Mouse (Mus musculus) cortical plate, adult 2 months (tissue): Measurements from ENCODE around the gene Thbs2. TPM values are rescaled to one million over a fixed set of nuclear protein-coding genes. Genes with fewer than 3 reads are reported as not detected.
A peak's percentile ranks its signal among the peaks of the same experiment; 100 is the strongest.

Experiments
- H3K27ac ChIP-seq: fragments of 200-500 bp; 2 replicates; pipeline ENCODE4 v1.5.1; 2012; ENCODE audit warnings: low read length, control low read depth, inconsistent platforms; ENCODE audit not compliant: insufficient read depth
- H3K4me1 ChIP-seq: fragments of 200-500 bp; 2 replicates; pipeline ENCODE4 v1.6.1; 2011; ENCODE audit warnings: low read length; ENCODE audit not compliant: control insufficient read depth, insufficient read depth
- H3K4me3 ChIP-seq: fragments of 200-500 bp; 2 replicates; pipeline ENCODE4 v1.5.1; 2011; ENCODE audit warnings: mild to moderate bottlenecking, low read length, control low read depth; ENCODE audit not compliant: insufficient read depth
- CTCF ChIP-seq: fragments of 200-500 bp; IDR thresholded peaks from 2 replicates; pipeline ENCODE4 v1.5.1; 2011; ENCODE audit warnings: mild to moderate bottlenecking, control low read depth, low read length; ENCODE audit not compliant: insufficient read depth; ENCODE audit errors: extremely low read depth
- POLR2A ChIP-seq: fragments of 200-500 bp; IDR thresholded peaks from 2 replicates; pipeline ENCODE4 v1.6.1; 2011; ENCODE audit warnings: mild to moderate bottlenecking, low read length, control low read depth; ENCODE audit not compliant: insufficient read depth; ENCODE audit errors: extremely low read depth
- polyA plus RNA-seq: library from polyadenylated mRNA; depleted of rRNA; stranded (reverse); fragments of >200 nt; gene quantifications from 2 replicates; pipeline ENCODE4 v1.2.3, GENCODE M21; 2012

Gene Thbs2
- polyA plus RNA-seq, 1 experiment, result 4.5 TPM

- no peak for TF ChIP-seq CTCF
- no peak for TF ChIP-seq POLR2A
- Histone ChIP-seq H3K27ac (no peak overlapping the region), H3K4me1 (no peaks in the 10 kb centered on the region; the same call in 1 of the 2 replicates), H3K4me3 (no peak overlapping the region)
Measured at GRCm38 (mm10) chr17:14700204-14700603, 6.2 kb upstream of the Thbs2 start.

DNA sequence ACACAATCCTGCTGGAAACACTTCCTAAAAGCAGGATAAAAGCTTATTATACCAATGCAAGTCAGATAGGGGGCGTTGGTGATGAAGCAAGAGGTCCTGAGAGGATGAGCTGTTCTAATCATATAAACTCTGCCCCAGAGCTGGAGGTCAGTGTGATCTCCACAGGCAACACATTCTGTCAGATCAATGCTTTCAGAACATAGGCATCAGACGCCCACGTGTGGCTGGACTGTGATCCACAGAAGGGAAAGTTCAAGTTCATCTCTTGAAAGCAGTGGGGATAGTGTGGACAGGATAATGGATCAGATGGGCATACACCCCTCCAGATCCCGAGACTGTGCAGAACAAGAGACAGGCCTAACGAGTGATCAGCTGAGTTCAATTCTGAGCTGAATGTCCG is 4.2 kb upstream of the Thbs2 start:
- H3K27ac ChIP-seq, result no peak overlapping the region
- no peak overlapping the region for H3K4me3 ChIP-seq
- TF ChIP-seq CTCF (no peak), POLR2A (no peak)
- H3K4me1 ChIP-seq, result no peaks in the 10 kb centered on the region; the same call in 1 of the 2 replicates

DNA sequence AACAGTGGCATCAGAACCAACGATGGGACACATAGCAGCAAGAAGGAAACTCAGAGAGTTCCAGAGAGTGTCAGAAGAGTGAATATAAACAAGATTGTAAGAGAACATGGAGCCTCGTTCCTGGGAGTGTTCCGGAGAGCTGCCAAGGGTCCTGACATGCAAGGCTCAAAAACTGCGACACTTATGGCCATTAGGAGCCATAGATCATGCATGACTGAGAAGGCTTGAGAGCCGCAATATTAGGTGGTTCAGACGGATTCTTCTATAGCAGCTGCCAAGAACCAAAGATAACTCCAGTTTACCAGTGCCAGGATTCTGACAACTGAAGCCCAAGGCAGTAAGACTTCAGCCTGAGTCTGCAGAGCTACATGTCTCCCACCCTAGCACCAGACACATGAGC is 3.1 kb upstream of the Thbs2 start:
- Histone ChIP-seq H3K4me1 (no peaks in the 10 kb centered on the region), H3K27ac (no peak overlapping the region), H3K4me3 (no peak overlapping the region)
- no peak for TF ChIP-seq CTCF
- no peak for TF ChIP-seq POLR2A

DNA sequence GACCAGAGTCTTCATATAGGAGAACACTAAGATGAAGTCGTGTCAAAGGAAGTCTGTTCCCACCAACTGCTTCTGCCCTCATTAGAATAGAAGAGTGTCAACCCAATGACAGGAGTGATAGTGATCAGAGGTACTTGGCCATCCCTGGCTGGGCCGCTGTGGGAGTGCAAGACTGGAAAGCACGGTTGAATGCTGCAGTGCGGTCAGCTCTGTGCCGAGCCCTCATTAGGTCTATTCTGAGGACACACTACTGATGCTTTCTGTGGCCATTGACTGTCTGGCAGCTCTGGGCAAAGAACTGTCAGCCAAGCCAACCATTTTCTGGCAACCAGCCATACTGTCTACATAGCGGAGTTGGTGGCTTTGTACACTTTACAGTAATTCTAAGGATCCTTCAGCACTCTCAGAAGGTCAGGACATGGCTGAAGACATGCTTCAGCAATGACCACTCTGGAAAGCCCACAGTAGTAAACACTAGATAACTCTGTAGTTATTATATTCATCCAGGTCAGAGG is 2.3 kb upstream of the Thbs2 start:
- TF ChIP-seq POLR2A, result no peak
- no peak for TF ChIP-seq CTCF
- no peak overlapping the region for H3K27ac ChIP-seq
- H3K4me3 ChIP-seq, result no peak overlapping the region
- no peaks in the 10 kb centered on the region for H3K4me1 ChIP-seq

DNA sequence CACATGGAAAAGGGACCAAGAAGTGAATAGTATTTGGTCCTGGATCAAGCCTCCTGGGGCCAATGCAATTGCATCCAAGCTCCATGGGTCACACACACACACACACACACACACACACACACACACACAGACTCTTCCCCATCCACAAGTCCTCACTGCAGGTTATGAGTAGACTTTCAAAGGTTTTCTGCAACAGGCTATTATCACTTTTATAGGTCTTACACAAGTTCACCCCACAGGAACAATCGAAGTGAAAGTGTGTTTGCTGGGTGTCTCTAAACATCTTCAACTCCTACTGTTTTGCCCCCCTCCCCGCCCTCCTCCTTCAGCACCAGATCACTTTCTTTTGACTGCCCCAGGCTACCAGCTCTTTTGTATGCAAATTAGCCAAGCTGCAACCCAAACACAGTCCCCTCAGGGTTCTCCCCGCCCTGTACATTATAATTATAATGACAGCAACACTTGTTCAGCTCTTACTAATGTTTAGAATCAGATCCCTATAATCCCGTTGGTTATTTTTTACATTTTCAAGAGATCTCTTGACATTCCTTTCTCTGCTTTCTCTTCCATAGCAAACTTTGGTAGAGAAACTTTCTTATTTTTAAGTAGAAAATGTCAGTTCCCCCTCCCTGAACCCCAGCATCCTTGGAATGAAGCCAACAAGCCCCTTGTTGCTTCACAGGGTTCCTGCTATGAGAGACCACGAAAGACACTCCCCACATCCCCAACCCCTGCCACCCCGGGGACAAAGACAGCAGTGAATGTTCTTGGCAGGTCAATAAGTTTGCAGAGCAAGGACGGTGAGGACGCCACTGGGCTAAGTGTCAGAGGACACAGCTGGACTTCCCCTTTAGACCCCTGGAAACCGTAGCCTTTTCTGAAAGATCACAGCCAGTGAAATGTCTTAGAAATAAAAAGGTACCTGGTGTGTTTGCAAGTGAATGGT is 714 bp downstream of the Thbs2 start:
- Histone ChIP-seq H3K4me1 (no peaks in the 10 kb centered on the region), H3K4me3 (0 out of 2 replicates have a peak overlapping the region, but pooled peaks have one; percentile 29), H3K27ac (no peak overlapping the region)
- TF ChIP-seq CTCF (no peak), POLR2A (no peak)

DNA sequence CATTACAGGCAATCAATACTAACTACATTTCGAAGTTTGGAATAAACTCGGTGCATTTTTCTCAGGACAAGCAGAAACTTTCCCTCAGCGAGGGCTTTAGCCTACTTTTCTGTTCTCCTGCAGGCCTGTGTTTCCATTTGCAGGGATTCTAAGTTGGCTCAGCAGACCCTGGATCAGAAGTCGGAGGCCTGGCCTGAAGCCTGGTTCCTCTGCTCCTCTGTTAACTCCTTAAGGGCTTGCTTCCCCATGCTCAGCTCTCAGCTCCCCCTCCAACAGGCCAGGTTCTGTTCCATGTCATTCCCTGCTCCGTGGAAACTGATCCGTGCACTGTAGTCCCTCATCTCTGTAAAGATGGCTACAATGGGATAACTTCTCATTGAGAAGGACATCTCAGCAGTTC is 2.1 kb downstream of the Thbs2 start:
- no peak for TF ChIP-seq POLR2A
- no peak for TF ChIP-seq CTCF
- H3K4me1 ChIP-seq, result no peaks in the 10 kb centered on the region
- H3K4me3 ChIP-seq, result no peak overlapping the region

DNA sequence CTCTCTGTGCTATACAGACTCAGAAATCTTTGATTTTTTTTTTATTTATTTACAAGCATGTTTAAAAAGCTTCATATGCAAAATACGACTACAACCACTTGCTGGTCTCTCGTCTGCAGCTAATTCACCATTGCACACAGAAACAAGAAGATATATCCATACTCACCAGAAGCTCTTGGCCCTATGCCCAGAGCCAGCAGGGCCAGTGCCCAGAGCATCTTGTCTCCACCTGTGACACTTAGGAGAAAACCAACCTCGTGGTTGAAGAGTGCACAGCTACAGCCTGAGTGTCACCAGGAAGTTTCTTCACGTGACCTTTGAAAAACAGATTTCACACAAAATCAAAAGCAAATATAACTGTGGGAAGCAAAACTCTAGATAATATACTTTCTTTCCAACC is 2.8 kb downstream of the Thbs2 start:
- TF ChIP-seq CTCF, result no peak
- TF ChIP-seq POLR2A, result no peak
- H3K27ac ChIP-seq, result no peak overlapping the region
- H3K4me1 ChIP-seq, result no peaks in the 10 kb centered on the region
- no peak overlapping the region for H3K4me3 ChIP-seq

More for the DNA sequence above, 2.1 kb downstream of the Thbs2 start:
- H3K27ac ChIP-seq, result no peak overlapping the region

DNA sequence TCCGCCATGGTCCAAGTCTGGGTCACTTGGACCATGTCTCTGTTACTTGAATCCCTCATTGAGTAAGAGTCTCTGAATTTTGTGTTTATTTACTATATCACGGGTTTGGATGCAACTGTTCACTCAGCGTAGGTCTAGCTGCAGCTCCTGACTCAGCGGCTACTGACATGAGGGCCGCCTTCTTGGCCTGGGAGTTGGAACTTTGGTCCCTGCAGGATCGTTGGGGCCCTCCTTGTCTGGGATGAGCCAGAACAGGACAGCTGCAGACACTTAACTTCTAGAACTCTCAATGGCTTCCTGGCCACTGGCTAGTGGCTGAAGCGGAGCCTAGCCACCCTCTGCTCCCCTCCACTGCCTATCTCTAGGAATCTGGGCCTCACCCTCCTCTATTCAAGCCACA is 11.2 kb downstream of the Thbs2 start:
- no peak overlapping the region for H3K27ac ChIP-seq
- H3K4me1 ChIP-seq, result no peaks in the 10 kb centered on the region
- TF ChIP-seq CTCF (no peak), POLR2A (no peak)
- H3K4me3 ChIP-seq, result no peak overlapping the region

- TF ChIP-seq CTCF, result no peak
- TF ChIP-seq POLR2A, result no peak
- no peaks in the 10 kb centered on the region for H3K4me1 ChIP-seq
- H3K4me3 ChIP-seq, result no peak overlapping the region
- no peak overlapping the region for H3K27ac ChIP-seq
Measured at GRCm38 (mm10) chr17:14681047-14681446, 13.0 kb downstream of the Thbs2 start.

GRCm38 (mm10) chr17:14677198-14677597 is 16.8 kb downstream of the Thbs2 start:
- Histone ChIP-seq H3K4me1 (no peaks in the 10 kb centered on the region), H3K27ac (no peak overlapping the region), H3K4me3 (no peak overlapping the region)
- TF ChIP-seq CTCF (no peak), POLR2A (no peak)
